In the genomic region with DNA sequence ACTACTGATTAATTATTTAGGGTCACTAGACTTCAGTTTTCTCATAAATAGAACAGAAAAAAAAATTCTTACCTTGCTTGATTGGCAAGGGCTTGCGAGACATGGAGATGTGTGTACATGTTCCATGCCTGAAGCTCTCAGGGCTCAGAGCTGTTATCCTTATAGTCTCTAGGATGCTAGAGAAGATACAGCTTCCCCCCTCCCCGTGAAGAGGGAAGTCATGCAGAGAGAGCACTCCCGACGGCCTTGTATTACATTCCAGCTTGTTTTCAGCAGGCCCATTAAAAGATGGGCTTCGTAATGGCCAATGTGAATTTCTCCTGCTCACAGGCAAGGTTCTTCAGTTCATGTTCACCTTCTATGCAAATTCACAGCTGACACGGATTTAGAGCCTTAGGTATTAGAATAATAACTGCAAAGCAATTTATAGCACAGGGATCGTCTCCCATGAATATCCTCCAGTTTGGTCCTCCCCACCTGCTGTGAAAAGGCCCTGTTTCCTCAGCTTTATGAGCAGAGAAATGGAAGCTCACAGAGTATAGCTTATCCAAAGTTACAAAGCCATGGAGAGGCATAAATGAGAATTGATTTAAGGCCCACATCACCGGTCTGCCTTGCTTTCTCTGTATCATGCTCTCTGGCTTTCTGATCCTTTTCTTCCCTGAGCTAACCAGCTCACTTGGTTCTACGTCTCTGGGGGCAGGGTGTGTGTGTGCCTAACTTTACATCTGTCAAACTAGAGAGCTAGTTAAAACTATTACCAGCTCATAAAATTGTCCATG, we compare ENCODE assay signal across 37 mouse cellular contexts. TPM values are rescaled to one million over a fixed set of nuclear protein-coding genes. Genes with fewer than 3 reads are reported as not detected.
DNase-seq lines count a peak whose midpoint lies in the region; ATAC-seq and TF ChIP-seq lines count a peak whose summit lies in the region.
"Had no signal": no experiment of that assay in that cellular context is flagged by ENCODE, and none has a peak within 500 bp of the region (broad histone marks: within the 10 kb centered on the region; RNA-seq: fewer than 3 reads in every experiment).

No protein-coding gene starts in this region.

- WGBS in hindbrain, embryonic 13.5 days, result 36% methylated on average over 9 of the region's 9 CpGs
- 42% methylated on average over 9 of the region's 9 CpGs for WGBS in hindbrain, embryonic 12.5 days
- 59% methylated on average over 9 of the region's 9 CpGs for WGBS in liver, embryonic 12.5 days (ENCODE audit: insufficient replicate concordance)
- WGBS in neural tube, embryonic 15.5 days, result 19% methylated on average over 9 of the region's 9 CpGs

- H3K9ac ChIP-seq in hindbrain, embryonic 13.5 days, result no peak overlapping the region
- no peak overlapping the region for H3K9ac ChIP-seq in hindbrain, embryonic 12.5 days
- H3K9ac ChIP-seq in liver, embryonic 12.5 days, result no peak overlapping the region
- no peak overlapping the region for H3K9ac ChIP-seq in neural tube, embryonic 15.5 days (replicated peaks)
- H3K9ac ChIP-seq: embryonic facial prominence, embryonic 12.5 days; heart, embryonic 15.5 days; limb, embryonic 12.5 days; liver, embryonic 14.5 days had no signal

- intact Hi-C loops in heart, postnatal 25 days (cut with DNase I), result no loop called here

- no peak for ATAC-seq in hindbrain, embryonic 13.5 days (ENCODE audit: low FRiP score)
- no peak for ATAC-seq in hindbrain, embryonic 12.5 days (ENCODE audit: low FRiP score)
- no peak for ATAC-seq in liver, embryonic 12.5 days
- peak; percentile 55; the same call in 1 of the 2 replicates for ATAC-seq in neural tube, embryonic 15.5 days (ENCODE audit: low FRiP score)
- ATAC-seq in frontal cortex, adult (ENCODE audit: low TSS enrichment), result no peak
- ATAC-seq: forebrain, embryonic 14.5 days; intestine, postnatal 0 days had no signal

- no peak overlapping the region for H3K4me3 ChIP-seq in hindbrain, embryonic 13.5 days
- H3K4me3 ChIP-seq in hindbrain, embryonic 12.5 days, result no peak overlapping the region
- H3K4me3 ChIP-seq in liver, embryonic 12.5 days, result no peak overlapping the region
- no peak overlapping the region for H3K4me3 ChIP-seq in neural tube, embryonic 15.5 days (replicated peaks)
- H3K4me3 ChIP-seq: embryonic facial prominence, embryonic 12.5 days; heart, embryonic 10.5 days; heart, embryonic 15.5 days; limb, embryonic 12.5 days had no signal

- no peak for TF ChIP-seq CTCF in brain, embryonic 14.5 days (IDR thresholded peaks at IDR 0.05; ENCODE audit: borderline replicate concordance, extremely low read depth, insufficient read depth, insufficient read length)

- H3K27ac ChIP-seq in hindbrain, embryonic 13.5 days, result peak overlapping the region; percentile 52; the same call in 1 of the 2 replicates
- H3K27ac ChIP-seq in hindbrain, embryonic 12.5 days, result no peak overlapping the region
- 0 out of 2 replicates have a peak overlapping the region, but pooled peaks have one; percentile 9 for H3K27ac ChIP-seq in liver, embryonic 12.5 days
- H3K27ac ChIP-seq in neural tube, embryonic 15.5 days (replicated peaks), result peak overlapping the region; percentile 38; the same call in 1 of the 2 replicates
- H3K27ac ChIP-seq: embryonic facial prominence, embryonic 12.5 days; heart, embryonic 10.5 days; heart, embryonic 15.5 days; limb, embryonic 12.5 days; liver, embryonic 14.5 days had no signal

- H3K4me2 ChIP-seq in hindbrain, embryonic 13.5 days, result no peak overlapping the region
- no peak overlapping the region for H3K4me2 ChIP-seq in hindbrain, embryonic 12.5 days (replicated peaks)
- no peak overlapping the region for H3K4me2 ChIP-seq in liver, embryonic 12.5 days
- H3K4me2 ChIP-seq in neural tube, embryonic 15.5 days, result no peak overlapping the region
- H3K4me2 ChIP-seq: embryonic facial prominence, embryonic 12.5 days; heart, embryonic 15.5 days; limb, embryonic 12.5 days had no signal

- no peaks in the 10 kb centered on the region for H3K36me3 ChIP-seq in hindbrain, embryonic 13.5 days
- H3K36me3 ChIP-seq in hindbrain, embryonic 12.5 days, result no peaks in the 10 kb centered on the region
- H3K36me3 ChIP-seq in liver, embryonic 12.5 days, result no peaks in the 10 kb centered on the region
- no peaks in the 10 kb centered on the region for H3K36me3 ChIP-seq in neural tube, embryonic 15.5 days
- H3K36me3 ChIP-seq: embryonic facial prominence, embryonic 12.5 days; G1E; heart, embryonic 10.5 days; heart, embryonic 15.5 days; limb, embryonic 12.5 days had no signal

- TF ChIP-seq POLR2A in brain, embryonic 14.5 days (IDR thresholded peaks at IDR 0.05; ENCODE audit: borderline replicate concordance, extremely low read depth, insufficient read depth, insufficient read length, poor library complexity, severe bottlenecking), result no peak

- no peak for DNase-seq in liver
- DNase-seq in brain, embryonic 14.5 days (ENCODE audit: low read depth), result peak; percentile 45
- no peak for DNase-seq in heart, postnatal 25 days (ENCODE audit: low spot score)
- DNase-seq: adrenal gland, adult 8-10 months; cerebellum, adult 8-10 months; cerebellum, postnatal 25 days; embryo, embryonic 11 days; gastrocnemius, postnatal 25 days; heart, adult 11 months; heart, postnatal 36 days; kidney, adult 9 months; kidney, postnatal 25 days; lung, adult 2 months; lung, postnatal 10 days; thymus, adult 2 months; thymus, postnatal 36 days had no signal

- peaks cover 15% of the 10 kb centered on the region; the same call in 1 of the 2 replicates for H3K4me1 ChIP-seq in hindbrain, embryonic 13.5 days (replicated peaks)
- no peaks in the 10 kb centered on the region; the same call in 1 of the 2 replicates for H3K4me1 ChIP-seq in hindbrain, embryonic 12.5 days
- H3K4me1 ChIP-seq in liver, embryonic 12.5 days, result peaks cover 8% of the 10 kb centered on the region
- H3K4me1 ChIP-seq in neural tube, embryonic 15.5 days, result peaks cover 10% of the 10 kb centered on the region
- H3K4me1 ChIP-seq: embryonic facial prominence, embryonic 12.5 days had no signal

- no peaks in the 10 kb centered on the region for H3K9me3 ChIP-seq in hindbrain, embryonic 13.5 days
- H3K9me3 ChIP-seq in hindbrain, embryonic 12.5 days (replicated peaks), result no peaks in the 10 kb centered on the region
- no peaks in the 10 kb centered on the region for H3K9me3 ChIP-seq in liver, embryonic 12.5 days (replicated peaks)
- H3K9me3 ChIP-seq in neural tube, embryonic 15.5 days (replicated peaks), result no peaks in the 10 kb centered on the region
- H3K9me3 ChIP-seq: embryonic facial prominence, embryonic 12.5 days; G1E; heart, embryonic 10.5 days; heart, embryonic 15.5 days; limb, embryonic 12.5 days had no signal

- no peaks in the 10 kb centered on the region for H3K27me3 ChIP-seq in hindbrain, embryonic 13.5 days
- H3K27me3 ChIP-seq in hindbrain, embryonic 12.5 days, result no peaks in the 10 kb centered on the region
- H3K27me3 ChIP-seq in liver, embryonic 12.5 days (replicated peaks), result 0 out of 2 replicates have a peak, but pooled peaks cover 10% of the 10 kb centered on the region
- H3K27me3 ChIP-seq in neural tube, embryonic 15.5 days (replicated peaks), result no peaks in the 10 kb centered on the region
- H3K27me3 ChIP-seq: embryonic facial prominence, embryonic 12.5 days; heart, embryonic 15.5 days; limb, embryonic 12.5 days had no signal

RNA-seq across cellular contexts. Expression of gene Tnp1, which starts 38.0 kb away (rescaled TPM):
- polyA plus RNA-seq in hindbrain, embryonic 13.5 days (2015; fragmentation: Nextera tagmentation; extraction: Ambion mirVana), result not detected in 2 replicates
- not detected in 2 replicates for polyA plus RNA-seq in hindbrain, embryonic 12.5 days (2016; fragmentation: Nextera tagmentation; extraction: Ambion mirVana)
- polyA plus RNA-seq in liver, embryonic 12.5 days (2016; fragmentation: Nextera tagmentation; extraction: Ambion mirVana), result not detected in 2 replicates
- polyA plus RNA-seq in brain, embryonic 14.5 days (2012; rRNA removed), result not detected in 2 replicates
- not detected in 2 replicates for polyA plus RNA-seq in neural tube, embryonic 15.5 days (2015; fragmentation: Nextera tagmentation; extraction: Ambion mirVana)
- total RNA-seq in heart, postnatal 25 days (2021), result not detected
- total RNA-seq: adrenal gland, adult 8-10 months; adrenal gland, postnatal 4 days; G1E; gastrocnemius, adult 18-20 months; gastrocnemius, postnatal 25 days; heart, postnatal 36 days; layer of hippocampus, adult 18-20 months; layer of hippocampus, postnatal 10 days; left cerebral cortex, adult 18-20 months; left cerebral cortex, postnatal 14 days had no signal
- polyA plus RNA-seq: C2C12; embryonic facial prominence, embryonic 12.5 days; forebrain, embryonic 14.5 days; frontal cortex, adult 2 months; G1E; heart, embryonic 10.5 days; heart, embryonic 15.5 days; intestine, postnatal 0 days; limb, embryonic 12.5 days; liver, embryonic 14.5 days; lung, adult 2 months had no signal
